Mouse (Mus musculus): ENCODE measurements around the gene Stx18.

DNA sequence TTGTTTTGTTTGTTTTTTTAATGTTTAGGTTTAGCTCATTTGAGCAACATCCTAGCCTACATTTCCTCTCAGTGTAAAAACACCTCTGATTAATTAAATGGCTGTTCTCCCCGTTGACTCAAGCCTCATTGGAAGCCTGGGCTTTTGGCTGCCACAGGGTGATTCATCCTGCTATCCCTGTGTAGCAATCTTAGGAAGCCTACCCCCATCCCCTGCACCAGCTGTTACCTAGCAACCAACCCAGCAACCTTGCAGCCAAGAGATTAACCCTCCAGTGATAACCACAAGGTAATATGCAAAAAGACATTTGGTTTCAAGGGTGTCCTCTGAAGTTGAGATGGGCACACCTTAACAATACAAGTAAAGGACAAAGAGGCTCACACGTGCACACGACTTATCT is 112.7 kb downstream of the Stx18 start:
- TF ChIP-seq CTCF (IDR thresholded peaks at IDR 0.05; ENCODE audit: low read depth, low read length) (no peak), POLR2A (IDR thresholded peaks at IDR 0.05; ENCODE audit: insufficient read depth, low read length) (no peak), EP300 (IDR thresholded peaks at IDR 0.05; ENCODE audit: insufficient read depth, low read depth, low read length) (no peak)

Measured in ES-Bruce4 (cell line).